Mouse (Mus musculus): ENCODE results near the gene Gltpd2. TPM values are rescaled to one million over a fixed set of nuclear protein-coding genes. Genes with fewer than 3 reads are reported as not detected.
A peak's percentile ranks its signal among the peaks of the same experiment; 100 is the strongest.
"Not testable (repeated sequence)": the region's sequence is repeated elsewhere in the genome, so short reads cannot be mapped to it uniquely, and the experiment has no call there.

The Gltpd2 gene
- 0.25 and 4.3 TPM in 2 replicates for polyA plus RNA-seq (2016; fragmentation: Nextera tagmentation; extraction: Ambion mirVana)

GRCm38 (mm10) chr11:70518923-70519322, at the start of gene Gltpd2:
Gene Gltpd2, plus strand, starts transcription at chr11:70519196.
- Histone ChIP-seq H3K9me3 (no peaks in the 10 kb centered on the region), H3K4me1 (peaks cover 14% of the 10 kb centered on the region), H3K36me3 (no peaks in the 10 kb centered on the region), H3K4me3 (peak within 1 kb of the TSS; percentile 53), H3K27me3 (ENCODE audit: insufficient read depth, poor library complexity, severe bottlenecking) (peaks cover 13% of the 10 kb centered on the region; the same call in 1 of the 2 replicates), H3K27ac (peak within 1 kb of the TSS; percentile 86)
- DNase-seq (ENCODE audit: low spot score): no peak
- WGBS: 78% methylated on average over 10 of the region's 10 CpGs

- no peak overlapping the region for H3K27ac ChIP-seq
- no peaks in the 10 kb centered on the region for H3K36me3 ChIP-seq
- WGBS: 80% methylated on average over 3 of the region's 3 CpGs
- H3K4me3 ChIP-seq: no peak overlapping the region
- no peak for DNase-seq (ENCODE audit: low spot score)
- H3K9me3 ChIP-seq: no peaks in the 10 kb centered on the region
- H3K27me3 ChIP-seq (ENCODE audit: insufficient read depth, poor library complexity, severe bottlenecking): peaks cover 27% of the 10 kb centered on the region
- peaks cover 19% of the 10 kb centered on the region for H3K4me1 ChIP-seq
Measured at GRCm38 (mm10) chr11:70469764-70470163, 49.2 kb upstream of the Gltpd2 start.

GRCm38 (mm10) chr11:70472716-70473115, 46.3 kb upstream of the Gltpd2 start:
- Histone ChIP-seq H3K27ac (no peak overlapping the region), H3K27me3 (ENCODE audit: insufficient read depth, poor library complexity, severe bottlenecking) (no peaks in the 10 kb centered on the region), H3K9me3 (no peaks in the 10 kb centered on the region), H3K4me1 (0 out of 2 replicates have a peak, but pooled peaks cover 3% of the 10 kb centered on the region), H3K4me3 (no peak overlapping the region), H3K36me3 (no peaks in the 10 kb centered on the region)
- DNase-seq (ENCODE audit: low spot score): no peak

GRCm38 (mm10) chr11:70473291-70473690, 45.7 kb upstream of the Gltpd2 start:
- H3K27ac ChIP-seq; H3K4me3 ChIP-seq; H3K27me3 ChIP-seq (ENCODE audit: insufficient read depth, poor library complexity, severe bottlenecking); DNase-seq (ENCODE audit: low spot score); H3K9me3 ChIP-seq; H3K36me3 ChIP-seq; H3K4me1 ChIP-seq: not testable (repeated sequence)
- WGBS: 86% methylated on average over 5 of the region's 5 CpGs

- Histone ChIP-seq H3K36me3 (no peaks in the 10 kb centered on the region), H3K4me3 (no peak overlapping the region), H3K4me1 (0 out of 2 replicates have a peak, but pooled peaks cover 3% of the 10 kb centered on the region), H3K9me3 (no peaks in the 10 kb centered on the region), H3K27ac (no peak overlapping the region), H3K27me3 (ENCODE audit: insufficient read depth, poor library complexity, severe bottlenecking) (no peaks in the 10 kb centered on the region)
- DNase-seq (ENCODE audit: low spot score): no peak
- 56% methylated on average over 12 of the region's 12 CpGs for WGBS
Measured at GRCm38 (mm10) chr11:70474872-70475534, 44.0 kb upstream of the Gltpd2 start.

- Histone ChIP-seq H3K9me3 (no peaks in the 10 kb centered on the region), H3K4me1 (no peaks in the 10 kb centered on the region), H3K27me3 (ENCODE audit: insufficient read depth, poor library complexity, severe bottlenecking) (no peaks in the 10 kb centered on the region), H3K36me3 (no peaks in the 10 kb centered on the region), H3K27ac (no peak overlapping the region), H3K4me3 (no peak overlapping the region)
- DNase-seq (ENCODE audit: low spot score): no peak
- 64% methylated on average over 2 of the region's 2 CpGs for WGBS
Measured at GRCm38 (mm10) chr11:70485498-70485897, 33.5 kb upstream of the Gltpd2 start.

- H3K4me1 ChIP-seq: no peaks in the 10 kb centered on the region
- H3K9me3 ChIP-seq: peaks cover 4% of the 10 kb centered on the region; the same call in 1 of the 2 replicates
- no peaks in the 10 kb centered on the region for H3K36me3 ChIP-seq
- DNase-seq (ENCODE audit: low spot score): no peak
- no peak overlapping the region for H3K4me3 ChIP-seq
- H3K27ac ChIP-seq: no peak overlapping the region
- 32% methylated on average over 4 of the region's 4 CpGs for WGBS
- H3K27me3 ChIP-seq (ENCODE audit: insufficient read depth, poor library complexity, severe bottlenecking): no peaks in the 10 kb centered on the region
Measured at GRCm38 (mm10) chr11:70487816-70488215, 31.2 kb upstream of the Gltpd2 start.

GRCm38 (mm10) chr11:70489138-70489537, 29.9 kb upstream of the Gltpd2 start:
- Histone ChIP-seq H3K4me1 (no peaks in the 10 kb centered on the region), H3K9me3 (peaks cover 4% of the 10 kb centered on the region; the same call in 1 of the 2 replicates), H3K4me3 (no peak overlapping the region), H3K27me3 (ENCODE audit: insufficient read depth, poor library complexity, severe bottlenecking) (no peaks in the 10 kb centered on the region), H3K27ac (no peak overlapping the region), H3K36me3 (no peaks in the 10 kb centered on the region)
- WGBS: 80% methylated on average over 3 of the region's 3 CpGs
- DNase-seq (ENCODE audit: low spot score): no peak

GRCm38 (mm10) chr11:70489684-70490083, 29.3 kb upstream of the Gltpd2 start:
- Histone ChIP-seq H3K36me3 (no peaks in the 10 kb centered on the region), H3K9me3 (peaks cover 4% of the 10 kb centered on the region; the same call in 1 of the 2 replicates), H3K4me1 (no peaks in the 10 kb centered on the region), H3K4me3 (no peak overlapping the region), H3K27me3 (ENCODE audit: insufficient read depth, poor library complexity, severe bottlenecking) (no peaks in the 10 kb centered on the region), H3K27ac (no peak overlapping the region)
- no peak for DNase-seq (ENCODE audit: low spot score)
- WGBS: 82% methylated on average over 6 of the region's 6 CpGs

GRCm38 (mm10) chr11:70499566-70500475, 19.2 kb upstream of the Gltpd2 start:
- H3K36me3 ChIP-seq: no peaks in the 10 kb centered on the region
- H3K27me3 ChIP-seq (ENCODE audit: insufficient read depth, poor library complexity, severe bottlenecking): peaks cover under 1% of the 10 kb centered on the region; the same call in 1 of the 2 replicates
- H3K4me1 ChIP-seq: 0 out of 2 replicates have a peak, but pooled peaks cover under 1% of the 10 kb centered on the region
- whole genome bisulfite sequencing: 71% methylated on average over 14 of the region's 14 CpGs
- no peak for DNase-seq (ENCODE audit: low spot score)
- H3K9me3 ChIP-seq: no peaks in the 10 kb centered on the region
- H3K27ac ChIP-seq: no peak overlapping the region
- H3K4me3 ChIP-seq: no peak overlapping the region

- no peaks in the 10 kb centered on the region for H3K9me3 ChIP-seq
- no peak overlapping the region for H3K27ac ChIP-seq
- WGBS: 90% methylated on average over 1 of the region's 1 CpGs
- H3K4me3 ChIP-seq: no peak overlapping the region
- no peak for DNase-seq (ENCODE audit: low spot score)
- H3K27me3 ChIP-seq (ENCODE audit: insufficient read depth, poor library complexity, severe bottlenecking): peaks cover 7% of the 10 kb centered on the region; the same call in 1 of the 2 replicates
- no peaks in the 10 kb centered on the region for H3K36me3 ChIP-seq
- H3K4me1 ChIP-seq: 0 out of 2 replicates have a peak, but pooled peaks cover 6% of the 10 kb centered on the region
Measured at GRCm38 (mm10) chr11:70500476-70500812, 18.6 kb upstream of the Gltpd2 start.

GRCm38 (mm10) chr11:70502018-70502417, 17.0 kb upstream of the Gltpd2 start:
- Histone ChIP-seq H3K36me3 (no peaks in the 10 kb centered on the region), H3K9me3 (no peaks in the 10 kb centered on the region), H3K4me3 (no peak overlapping the region), H3K4me1 (0 out of 2 replicates have a peak, but pooled peaks cover 6% of the 10 kb centered on the region), H3K27me3 (ENCODE audit: insufficient read depth, poor library complexity, severe bottlenecking) (peaks cover 8% of the 10 kb centered on the region; the same call in 1 of the 2 replicates), H3K27ac (no peak overlapping the region)
- DNase-seq (ENCODE audit: low spot score): no peak
- WGBS: 67% methylated on average over 3 of the region's 3 CpGs

GRCm38 (mm10) chr11:70504970-70505369, 14.0 kb upstream of the Gltpd2 start, which contains the start of gene Tm4sf5:
Gene Tm4sf5, plus strand, starts transcription at chr11:70505244.
- H3K9me3 ChIP-seq: no peaks in the 10 kb centered on the region
- no peak for DNase-seq (ENCODE audit: low spot score)
- H3K4me1 ChIP-seq: peaks cover 10% of the 10 kb centered on the region
- 53% methylated on average over 9 of the region's 9 CpGs for WGBS
- no peaks in the 10 kb centered on the region for H3K36me3 ChIP-seq
- H3K27me3 ChIP-seq (ENCODE audit: insufficient read depth, poor library complexity, severe bottlenecking): peaks cover 26% of the 10 kb centered on the region
- H3K27ac ChIP-seq: peak within 1 kb of the TSS; percentile 24
- H3K4me3 ChIP-seq: no peak within 1 kb of the TSS; the same call in 1 of the 2 replicates

Measured in heart, embryonic 10.5 days (tissue).